Mouse (Mus musculus): Measurements from ENCODE around the gene Fam49a.

DNA sequence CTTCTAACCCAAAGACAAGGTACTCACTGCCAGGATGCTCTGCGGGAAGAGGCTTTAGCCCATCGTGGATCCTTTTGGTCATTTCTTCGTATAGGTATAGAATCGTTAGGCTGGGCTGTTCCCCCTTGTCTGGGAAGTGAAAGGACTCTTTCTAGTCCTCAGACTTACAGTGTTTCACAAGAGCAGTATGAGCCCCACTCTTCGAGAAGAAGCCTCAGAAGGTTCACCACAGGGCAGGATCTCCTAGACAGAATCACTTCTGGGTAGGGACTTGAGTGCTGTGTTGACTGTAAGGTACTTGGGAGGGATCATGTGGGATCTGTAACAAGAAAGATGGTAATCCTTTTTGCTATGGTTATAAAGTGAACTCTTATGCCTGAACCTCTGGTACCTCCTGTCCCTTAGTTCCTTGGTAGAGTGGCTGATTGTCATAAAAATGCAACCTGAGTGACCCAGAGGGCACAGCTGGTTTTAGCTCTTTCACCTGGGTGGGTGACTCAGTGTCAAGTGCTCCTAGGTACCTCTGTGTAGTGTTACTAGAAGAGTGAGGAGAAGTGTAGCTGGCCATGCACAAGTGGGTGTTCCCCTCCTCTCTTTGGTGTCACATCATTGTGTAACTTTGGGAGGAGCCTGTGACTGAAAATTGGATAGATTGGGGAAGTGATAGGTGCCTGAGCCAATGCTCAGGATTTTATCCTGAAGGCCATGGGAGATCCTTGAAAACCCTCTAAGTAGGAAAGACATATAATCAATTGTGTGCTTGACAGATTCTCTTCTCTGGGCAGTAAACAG lies 32.6 kb downstream of the Fam49a start:
- TF ChIP-seq CTCF (IDR thresholded peaks at IDR 0.05; ENCODE audit: control insufficient read depth, insufficient read depth, low read length) (no peak), POLR2A (IDR thresholded peaks at IDR 0.05; ENCODE audit: borderline replicate concordance, control insufficient read depth, low read depth, low read length) (no peak)
